Mouse (Mus musculus): ENCODE measurements around the gene Abcg8. TPM values are rescaled to one million over a fixed set of nuclear protein-coding genes. Genes with fewer than 3 reads are reported as not detected.

The Abcg8 gene
- polyA plus RNA-seq, 1 experiment from 2014 or later: 0.05 TPM

DNA sequence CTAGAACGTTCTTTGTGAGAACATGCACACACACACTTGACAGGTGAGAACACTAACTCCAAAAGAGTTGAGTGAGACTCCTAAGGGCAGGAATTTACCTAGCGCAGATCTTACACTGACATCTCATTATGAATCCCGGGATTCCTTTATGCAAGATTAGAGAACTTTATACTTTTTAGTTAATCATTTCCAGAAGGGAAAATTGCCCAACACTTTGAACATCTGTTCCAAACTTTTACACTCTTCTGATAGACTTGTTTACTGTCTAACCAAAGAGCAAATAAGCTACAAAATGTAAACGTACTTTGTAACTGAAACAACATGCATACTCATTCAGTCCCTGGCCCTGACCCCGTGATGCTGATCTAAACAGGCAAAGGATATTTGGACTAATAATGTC, 13.2 kb downstream of the Abcg8 start:
- 86% methylated on average over 5 of the region's 5 CpGs for WGBS

DNA sequence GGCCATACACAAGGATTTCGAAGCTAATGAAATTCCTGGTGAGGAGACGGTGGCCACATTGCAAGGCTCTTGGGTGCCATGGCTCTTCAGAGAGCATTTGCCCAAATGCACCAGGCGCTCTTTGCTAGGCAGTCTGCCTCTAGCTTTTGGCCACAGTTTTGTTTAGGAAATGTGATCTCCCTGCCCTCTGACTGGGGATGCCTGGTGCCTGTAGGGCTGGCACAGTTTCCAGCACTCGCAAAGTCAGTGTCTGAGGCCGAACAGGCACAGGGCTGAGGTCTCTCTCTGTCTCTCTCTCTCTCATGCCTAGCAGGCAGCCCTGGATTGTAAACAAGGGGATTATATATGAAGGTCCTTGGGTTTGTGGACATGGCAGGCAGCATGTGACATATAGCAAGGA, 14.0 kb downstream of the Abcg8 start:
- Histone ChIP-seq H3K4me1 (no peaks in the 10 kb centered on the region; the same call in 1 of the 2 replicates), H3K27ac (no peak overlapping the region), H3K36me3 (replicated peaks) (no peaks in the 10 kb centered on the region), H3K9ac (no peak overlapping the region), H3K9me3 (no peaks in the 10 kb centered on the region), H3K4me2 (no peak overlapping the region), H3K27me3 (no peaks in the 10 kb centered on the region), H3K4me3 (replicated peaks) (no peak overlapping the region)
- no peak for ATAC-seq (ENCODE audit: low FRiP score)
- 88% methylated on average over 5 of the region's 5 CpGs for WGBS

More for the DNA sequence above, 13.2 kb downstream of the Abcg8 start:
- H3K36me3 ChIP-seq (replicated peaks): no peaks in the 10 kb centered on the region
- H3K27me3 ChIP-seq: no peaks in the 10 kb centered on the region
- no peaks in the 10 kb centered on the region; the same call in 1 of the 2 replicates for H3K4me1 ChIP-seq
- ATAC-seq (ENCODE audit: low FRiP score): no peak
- H3K9ac ChIP-seq: no peak overlapping the region
- H3K4me2 ChIP-seq: no peak overlapping the region
- no peak overlapping the region for H3K4me3 ChIP-seq (replicated peaks)
- no peak overlapping the region for H3K27ac ChIP-seq
- no peaks in the 10 kb centered on the region for H3K9me3 ChIP-seq

DNA sequence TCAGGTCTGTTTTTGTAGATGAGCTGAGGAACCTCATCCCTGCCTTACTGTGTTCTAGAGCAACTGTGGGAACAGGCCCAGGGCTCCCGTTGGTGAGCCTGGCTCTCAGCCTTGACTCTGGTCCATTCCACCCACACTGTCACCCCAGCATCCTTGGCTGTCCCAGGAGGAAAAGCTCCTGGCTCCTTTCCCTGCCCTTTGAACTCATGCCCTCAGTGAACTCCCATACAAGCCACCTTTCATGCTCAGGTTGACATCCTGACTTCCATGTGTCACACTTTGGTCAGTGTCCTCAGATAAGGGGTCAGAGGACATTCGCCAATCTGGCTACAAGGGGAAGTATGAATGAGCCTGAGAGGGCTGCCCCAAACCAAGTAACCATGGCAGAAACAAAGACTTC, 17.6 kb downstream of the Abcg8 start:
- 0 out of 2 replicates have a peak, but pooled peaks cover 10% of the 10 kb centered on the region for H3K27me3 ChIP-seq
- 84% methylated on average over 2 of the region's 2 CpGs for WGBS
- no peak overlapping the region for H3K9ac ChIP-seq
- no peak overlapping the region for H3K4me3 ChIP-seq (replicated peaks)
- H3K27ac ChIP-seq: no peak overlapping the region
- H3K9me3 ChIP-seq: no peaks in the 10 kb centered on the region
- ATAC-seq (ENCODE audit: low FRiP score): no peak
- H3K4me1 ChIP-seq: no peaks in the 10 kb centered on the region; the same call in 1 of the 2 replicates
- no peak overlapping the region for H3K4me2 ChIP-seq
- no peaks in the 10 kb centered on the region for H3K36me3 ChIP-seq (replicated peaks)

DNA sequence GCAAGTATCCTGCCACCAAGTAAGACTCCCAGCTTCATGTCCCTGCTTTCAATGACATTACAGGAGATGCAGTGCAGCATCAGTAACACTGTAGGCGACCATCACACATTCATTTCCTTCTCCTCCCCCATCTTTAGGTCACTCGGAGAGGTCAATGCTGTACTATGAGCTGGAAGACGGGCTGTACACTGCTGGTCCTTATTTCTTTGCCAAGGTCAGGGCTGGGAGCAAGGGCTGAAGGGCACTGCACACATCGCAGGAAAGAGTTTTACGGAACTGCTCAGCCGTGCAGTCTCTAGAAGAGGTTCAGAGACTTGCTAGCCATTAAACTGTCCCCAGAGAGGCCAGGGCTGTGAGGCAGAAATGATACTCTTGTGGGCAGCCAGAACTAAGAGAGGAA, 20.4 kb downstream of the Abcg8 start:
- ATAC-seq (ENCODE audit: low FRiP score): no peak
- H3K4me3 ChIP-seq (replicated peaks): no peak overlapping the region
- H3K27ac ChIP-seq: no peak overlapping the region
- no peaks in the 10 kb centered on the region for H3K36me3 ChIP-seq (replicated peaks)
- H3K9ac ChIP-seq: no peak overlapping the region
- no peaks in the 10 kb centered on the region for H3K9me3 ChIP-seq
- 66% methylated on average over 6 of the region's 6 CpGs for WGBS
- no peak overlapping the region for H3K4me2 ChIP-seq
- peaks cover 7% of the 10 kb centered on the region for H3K4me1 ChIP-seq
- 0 out of 2 replicates have a peak, but pooled peaks cover 17% of the 10 kb centered on the region for H3K27me3 ChIP-seq

GRCm38 (mm10) chr17:84698727-84699126, 22.6 kb downstream of the Abcg8 start:
- Histone ChIP-seq H3K4me3 (replicated peaks) (no peak overlapping the region), H3K4me2 (no peak overlapping the region), H3K4me1 (peaks cover 14% of the 10 kb centered on the region), H3K9me3 (no peaks in the 10 kb centered on the region), H3K36me3 (replicated peaks) (no peaks in the 10 kb centered on the region; the same call in 1 of the 2 replicates), H3K9ac (no peak overlapping the region), H3K27ac (no peak overlapping the region), H3K27me3 (0 out of 2 replicates have a peak, but pooled peaks cover 17% of the 10 kb centered on the region)
- peak; percentile 70 for ATAC-seq (ENCODE audit: low FRiP score)
- WGBS: 22% methylated on average over 5 of the region's 5 CpGs

DNA sequence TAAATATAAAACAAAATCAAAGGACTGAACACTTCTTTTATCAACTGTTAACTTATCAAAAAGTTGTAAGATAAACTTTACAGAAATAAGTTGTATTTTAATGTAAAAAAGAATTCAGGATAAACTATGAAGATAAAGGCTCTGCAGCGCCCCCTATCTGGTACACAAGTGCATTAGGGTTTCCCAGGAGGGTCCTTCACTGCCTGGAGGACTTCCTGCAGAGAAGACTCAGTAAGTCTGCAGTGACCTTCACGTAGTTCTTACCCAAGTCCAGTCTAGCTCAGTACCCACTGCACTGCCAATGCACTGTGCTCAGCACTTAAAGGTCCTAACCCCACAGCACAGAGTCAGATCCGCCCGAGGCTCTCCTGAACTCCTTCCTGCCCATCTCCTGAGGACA, 31.3 kb downstream of the Abcg8 start:
- H3K36me3 ChIP-seq (replicated peaks): peaks cover 30% of the 10 kb centered on the region
- peaks cover 23% of the 10 kb centered on the region for H3K4me1 ChIP-seq
- WGBS: 66% methylated on average over 4 of the region's 4 CpGs
- H3K9me3 ChIP-seq: no peaks in the 10 kb centered on the region
- H3K9ac ChIP-seq: no peak overlapping the region
- no peak overlapping the region for H3K4me3 ChIP-seq (replicated peaks)
- H3K27ac ChIP-seq: no peak overlapping the region
- no peak overlapping the region for H3K4me2 ChIP-seq
- H3K27me3 ChIP-seq: no peaks in the 10 kb centered on the region
- no peak for ATAC-seq (ENCODE audit: low FRiP score)

DNA sequence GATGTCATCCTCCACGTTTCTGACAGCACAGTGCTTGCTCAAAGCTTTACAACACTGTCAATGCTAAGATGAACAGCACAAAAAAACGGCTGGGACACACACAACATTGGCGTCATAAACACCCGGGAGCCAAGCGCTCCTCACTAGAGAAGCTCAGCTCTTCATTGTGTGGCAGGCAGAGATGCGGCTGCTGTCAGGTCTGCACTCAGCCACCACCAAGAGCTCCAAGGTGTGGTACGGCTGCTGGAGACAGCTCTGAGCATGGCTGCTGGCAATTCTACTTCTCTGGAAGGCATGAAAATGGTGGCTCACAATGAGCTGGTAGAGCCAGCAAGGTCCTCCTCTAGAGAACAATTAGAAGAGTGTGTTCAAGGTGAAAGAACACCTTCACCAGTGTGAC, 32.7 kb downstream of the Abcg8 start:
- ATAC-seq (ENCODE audit: low FRiP score): no peak
- peaks cover 21% of the 10 kb centered on the region for H3K4me1 ChIP-seq
- no peak overlapping the region for H3K4me2 ChIP-seq
- WGBS: 81% methylated on average over 7 of the region's 7 CpGs
- H3K4me3 ChIP-seq (replicated peaks): no peak overlapping the region
- H3K36me3 ChIP-seq (replicated peaks): peaks cover 29% of the 10 kb centered on the region
- H3K27ac ChIP-seq: peak overlapping the region; percentile 15; the same call in 1 of the 2 replicates
- no peak overlapping the region for H3K9ac ChIP-seq
- no peaks in the 10 kb centered on the region for H3K27me3 ChIP-seq
- no peaks in the 10 kb centered on the region for H3K9me3 ChIP-seq

GRCm38 (mm10) chr17:84709403-84709851, 33.3 kb downstream of the Abcg8 start:
- Histone ChIP-seq H3K27me3 (no peaks in the 10 kb centered on the region), H3K36me3 (replicated peaks) (peaks cover 26% of the 10 kb centered on the region), H3K27ac (no peak overlapping the region), H3K9me3 (no peaks in the 10 kb centered on the region), H3K9ac (no peak overlapping the region), H3K4me3 (replicated peaks) (no peak overlapping the region), H3K4me2 (0 out of 2 replicates have a peak overlapping the region, but pooled peaks have one; percentile 15), H3K4me1 (peaks cover 25% of the 10 kb centered on the region)
- WGBS: 49% methylated on average over 17 of the region's 17 CpGs
- ATAC-seq (ENCODE audit: low FRiP score): peak; percentile 21; the same call in 1 of the 2 replicates

GRCm38 (mm10) chr17:84713563-84714164, 37.6 kb downstream of the Abcg8 start:
- 56% methylated on average over 18 of the region's 18 CpGs for WGBS
- no peak overlapping the region for H3K9ac ChIP-seq

DNA sequence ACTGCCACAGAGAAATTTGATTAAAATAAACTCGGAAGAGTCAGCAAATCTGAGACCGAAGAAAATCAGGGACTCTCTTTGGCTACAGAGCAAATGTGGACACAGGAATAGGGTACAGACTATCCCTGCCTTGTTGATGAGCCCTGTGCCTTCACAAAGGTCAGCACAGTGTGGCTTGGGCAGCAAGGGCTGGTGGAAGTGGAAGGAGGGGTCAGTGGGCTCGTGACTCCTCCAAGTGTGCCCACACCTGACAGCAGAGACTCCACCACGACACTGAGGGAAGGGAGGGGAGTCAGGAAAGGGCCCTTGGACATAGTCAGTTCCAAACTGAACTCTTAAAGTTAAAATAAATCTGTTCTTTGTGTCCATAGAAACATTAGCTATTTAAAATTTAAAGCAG, 38.8 kb downstream of the Abcg8 start:
- ATAC-seq (ENCODE audit: low FRiP score): 0 out of 2 replicates have a peak, but pooled peaks have one; percentile 9
- H3K27me3 ChIP-seq: no peaks in the 10 kb centered on the region
- 0 out of 2 replicates have a peak, but pooled peaks cover 6% of the 10 kb centered on the region for H3K36me3 ChIP-seq (replicated peaks)
- no peak overlapping the region for H3K4me3 ChIP-seq (replicated peaks)
- H3K9me3 ChIP-seq: no peaks in the 10 kb centered on the region
- peaks cover 35% of the 10 kb centered on the region for H3K4me1 ChIP-seq
- no peak overlapping the region for H3K9ac ChIP-seq
- H3K4me2 ChIP-seq: no peak overlapping the region
- 53% methylated on average over 4 of the region's 4 CpGs for WGBS
- H3K27ac ChIP-seq: peak overlapping the region; percentile 61; the same call in 1 of the 2 replicates

More at GRCm38 (mm10) chr17:84713563-84714164, 37.6 kb downstream of the Abcg8 start:
- no peak overlapping the region for H3K4me3 ChIP-seq (replicated peaks)
- H3K4me1 ChIP-seq: peaks cover 47% of the 10 kb centered on the region
- peak overlapping the region; percentile 59 for H3K27ac ChIP-seq
- H3K36me3 ChIP-seq (replicated peaks): peaks cover 18% of the 10 kb centered on the region
- no peak overlapping the region for H3K4me2 ChIP-seq
- no peaks in the 10 kb centered on the region for H3K27me3 ChIP-seq
- H3K9me3 ChIP-seq: no peaks in the 10 kb centered on the region
- ATAC-seq (ENCODE audit: low FRiP score): peak; percentile 70

DNA sequence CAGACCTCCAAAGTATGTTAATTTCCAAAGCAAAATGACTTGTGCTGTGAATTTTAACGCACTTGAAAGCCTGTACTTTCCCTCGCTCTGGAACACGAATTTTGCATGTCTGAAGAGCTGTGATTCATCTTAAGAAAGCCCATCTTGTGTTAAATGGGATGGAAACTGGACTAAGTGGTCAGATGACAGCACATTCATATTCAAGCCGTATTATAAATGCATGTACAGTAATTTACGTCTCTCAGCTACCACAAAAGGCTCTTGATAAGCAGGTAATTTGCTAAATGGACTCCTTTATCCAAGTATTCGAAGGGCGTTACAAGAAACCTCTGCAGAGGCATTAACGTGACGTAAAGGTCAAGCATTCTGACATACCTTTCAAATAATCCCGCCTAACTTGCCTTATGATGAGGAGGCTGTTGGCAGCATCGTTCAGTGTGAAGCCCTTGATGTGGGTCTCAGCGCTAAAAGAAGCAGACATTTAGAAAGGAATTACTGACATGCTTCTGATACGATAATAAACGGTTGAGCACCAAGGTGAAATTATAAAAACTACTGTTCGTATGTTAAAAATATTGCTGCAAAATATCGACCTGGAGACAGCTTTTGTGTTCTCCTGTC, 40.3 kb downstream of the Abcg8 start:
- Histone ChIP-seq H3K27ac (no peak overlapping the region; the same call in 1 of the 2 replicates), H3K9me3 (no peaks in the 10 kb centered on the region), H3K4me1 (peaks cover 31% of the 10 kb centered on the region), H3K9ac (no peak overlapping the region), H3K27me3 (no peaks in the 10 kb centered on the region), H3K4me3 (replicated peaks) (no peak overlapping the region), H3K4me2 (no peak overlapping the region), H3K36me3 (replicated peaks) (peaks cover 12% of the 10 kb centered on the region)
- peak; percentile 48; the same call in 1 of the 2 replicates for ATAC-seq (ENCODE audit: low FRiP score)
- WGBS: 42% methylated on average over 16 of the region's 16 CpGs

- H3K36me3 ChIP-seq (replicated peaks): peaks cover 17% of the 10 kb centered on the region
- ATAC-seq (ENCODE audit: low FRiP score): no peak
These were observed 41.3 kb downstream of the Abcg8 start for GRCm38 (mm10) chr17:84717416-84717815.

More at GRCm38 (mm10) chr17:84717416-84717815, 41.3 kb downstream of the Abcg8 start:
- Histone ChIP-seq H3K4me3 (replicated peaks) (no peak overlapping the region), H3K4me1 (peaks cover 31% of the 10 kb centered on the region), H3K9ac (no peak overlapping the region), H3K27me3 (no peaks in the 10 kb centered on the region), H3K27ac (peak overlapping the region; percentile 36; the same call in 1 of the 2 replicates), H3K4me2 (no peak overlapping the region), H3K9me3 (no peaks in the 10 kb centered on the region)
- whole genome bisulfite sequencing: 78% methylated on average over 5 of the region's 5 CpGs

Data from forebrain, embryonic 12.5 days (tissue).